Mouse (Mus musculus) A20 (cell line): Measurements from ENCODE around the gene Dnm1.
A peak's percentile ranks its signal among the peaks of the same experiment; 100 is the strongest.

Source experiments
- DNase-seq: peaks from one replicate; pipeline ENCODE4 v3.0.0-alpha.2; 2011; ENCODE audit warnings: low read depth, low spot score

The Dnm1 gene

DNA sequence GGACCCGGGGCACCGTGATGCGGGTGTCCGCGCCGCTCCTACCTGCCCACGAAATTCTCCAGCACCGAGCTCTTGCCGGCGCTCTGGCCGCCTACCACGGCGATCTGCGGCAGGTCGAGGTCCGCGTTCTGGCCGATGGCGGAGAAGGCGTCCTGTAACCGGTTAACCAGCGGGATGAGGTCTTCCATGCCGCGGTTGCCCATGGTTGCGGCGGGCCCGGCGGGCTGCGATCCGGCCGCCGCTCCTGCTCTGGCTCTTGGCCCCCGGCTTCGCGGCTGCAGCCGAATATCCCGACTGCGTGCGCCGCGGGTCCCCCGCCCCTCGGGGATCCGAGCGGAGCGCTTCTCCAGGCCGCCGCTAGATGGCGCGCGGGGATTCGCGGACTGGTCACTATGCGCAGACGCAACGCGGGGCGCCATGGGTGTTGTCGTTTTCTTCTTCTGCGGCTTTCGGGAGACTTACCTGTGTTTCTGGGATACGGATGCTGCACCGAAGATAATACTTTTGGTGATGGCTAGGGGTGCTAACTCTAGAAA, at the start of gene Dnm1:
TSS of gene Dnm1 (minus strand) at position 332 of the 536 bp plus-strand sequence.
- DNase-seq: peak; percentile 83

DNA sequence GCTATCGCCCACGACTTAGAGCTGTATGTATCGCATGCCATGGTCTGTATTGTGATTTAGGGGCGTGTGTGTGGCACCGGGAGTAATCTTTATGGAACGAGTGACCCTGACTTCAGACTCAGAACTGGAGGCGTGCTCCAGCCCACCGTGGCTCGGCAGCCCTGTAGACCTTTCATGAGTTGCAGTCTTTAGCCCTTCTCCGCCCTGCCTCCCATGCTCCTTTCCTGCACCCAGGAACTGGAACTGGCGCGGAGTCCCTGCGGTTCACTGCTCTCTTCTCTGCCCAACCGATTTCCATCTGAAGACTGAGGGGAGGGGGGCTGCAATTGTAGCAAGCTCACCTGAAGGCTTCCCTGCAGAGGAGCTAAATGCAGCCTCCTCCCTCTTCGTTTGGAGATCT, 43.6 kb upstream of the Dnm1 start:
- DNase-seq: no peak

DNA sequence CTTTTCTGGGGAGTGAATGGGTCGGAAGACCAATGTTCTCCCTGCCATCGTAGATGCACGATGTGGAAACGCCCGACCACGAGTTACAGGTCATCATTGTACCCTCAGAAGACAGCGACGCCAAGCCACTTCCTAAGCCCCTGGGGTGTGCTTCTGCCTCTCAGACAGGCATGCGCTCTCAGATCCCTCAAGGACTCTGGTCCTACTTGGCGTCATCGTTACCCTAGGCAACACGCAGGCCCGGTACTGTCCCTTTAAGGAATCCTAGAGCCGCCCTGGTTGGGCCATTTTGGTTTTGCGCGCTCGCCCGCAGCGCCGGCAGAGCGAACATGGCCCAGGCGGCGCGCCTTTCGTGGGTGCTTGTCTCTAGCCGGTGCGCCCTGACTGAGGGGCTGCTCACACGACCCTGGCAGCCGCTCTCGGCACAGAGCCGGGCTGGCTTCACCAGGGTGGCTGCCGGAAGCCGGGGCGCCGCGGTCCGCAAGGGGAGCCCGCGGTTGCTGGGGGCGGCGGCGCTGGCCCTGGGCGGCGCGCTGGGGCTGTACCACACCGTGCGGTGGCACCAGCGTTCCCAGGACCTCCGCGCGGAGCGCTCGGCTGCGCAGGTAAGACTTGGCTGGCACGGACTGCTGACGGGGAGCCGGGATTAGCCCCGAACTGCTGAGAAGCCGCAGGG, 42.9 kb upstream of the Dnm1 start:
- DNase-seq: peak; percentile 95

GRCm38 (mm10) chr2:32395484-32395945, 42.4 kb upstream of the Dnm1 start, which contains the start of gene Ptges2:
TSS of gene Ptges2 (plus strand) at chr2:32395896.
- DNase-seq: peak; percentile 95

DNA sequence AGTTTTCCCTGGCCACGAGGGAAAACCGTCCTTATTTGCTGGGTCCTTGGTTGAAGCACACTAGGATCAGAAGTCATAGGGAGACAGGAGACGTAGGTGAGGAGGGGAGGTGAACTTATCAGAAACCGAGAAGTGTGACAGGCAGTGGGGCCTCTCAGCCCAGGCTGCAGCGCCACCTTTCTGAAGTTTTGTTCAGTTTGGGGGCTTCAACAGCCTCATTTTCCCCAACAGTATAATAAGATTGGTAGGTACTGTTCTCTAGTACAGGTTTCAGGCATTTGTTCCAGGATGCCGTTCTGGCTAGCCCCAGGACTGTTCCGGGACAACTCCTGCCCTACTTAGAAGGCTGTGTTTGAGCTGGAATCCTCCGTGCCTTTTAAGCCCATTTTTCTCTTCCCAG, 41.8 kb upstream of the Dnm1 start:
- DNase-seq: peak; percentile 86

DNA sequence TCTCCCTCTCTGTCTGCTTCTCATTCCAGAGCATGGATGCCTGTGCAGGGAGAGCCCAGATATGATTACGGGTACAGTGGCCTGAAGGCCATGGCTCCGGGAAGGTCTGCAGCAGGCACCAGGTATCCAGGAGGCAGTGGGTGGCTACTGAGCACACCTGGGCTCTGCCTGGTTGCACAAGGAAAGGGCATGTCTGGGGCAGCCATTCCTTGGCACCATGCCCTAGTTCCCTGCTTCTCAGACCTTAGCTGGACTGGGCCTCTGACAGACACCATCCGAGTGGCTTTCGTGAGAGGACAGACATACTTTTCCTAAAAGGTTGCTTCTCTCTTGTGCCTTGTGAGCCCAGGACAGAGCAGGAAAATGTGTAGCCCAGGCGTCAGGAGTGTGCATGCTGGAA, 38.9 kb upstream of the Dnm1 start:
- no peak for DNase-seq

GRCm38 (mm10) chr2:32390871-32391270, 37.7 kb upstream of the Dnm1 start:
- no peak for DNase-seq

DNA sequence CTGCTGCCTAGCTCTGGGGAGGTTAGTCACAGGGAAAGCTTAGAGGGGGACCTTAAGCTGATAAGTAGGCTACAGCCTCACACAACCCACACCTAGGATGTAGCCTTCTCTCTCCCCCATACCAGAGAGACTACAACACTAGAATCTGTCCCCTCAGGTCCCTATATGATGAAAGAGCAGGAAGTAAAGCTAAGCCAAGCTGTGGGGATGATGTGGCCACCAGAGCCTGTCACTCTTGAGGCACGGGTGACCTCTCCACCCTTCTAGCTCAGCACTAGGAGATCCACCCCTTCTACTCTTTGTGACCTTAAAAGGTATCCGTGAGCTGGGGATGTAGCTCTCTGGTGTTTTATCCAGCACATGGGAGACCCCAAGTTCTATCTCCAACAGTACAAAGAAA, 36.0 kb upstream of the Dnm1 start:
- DNase-seq: no peak

DNA sequence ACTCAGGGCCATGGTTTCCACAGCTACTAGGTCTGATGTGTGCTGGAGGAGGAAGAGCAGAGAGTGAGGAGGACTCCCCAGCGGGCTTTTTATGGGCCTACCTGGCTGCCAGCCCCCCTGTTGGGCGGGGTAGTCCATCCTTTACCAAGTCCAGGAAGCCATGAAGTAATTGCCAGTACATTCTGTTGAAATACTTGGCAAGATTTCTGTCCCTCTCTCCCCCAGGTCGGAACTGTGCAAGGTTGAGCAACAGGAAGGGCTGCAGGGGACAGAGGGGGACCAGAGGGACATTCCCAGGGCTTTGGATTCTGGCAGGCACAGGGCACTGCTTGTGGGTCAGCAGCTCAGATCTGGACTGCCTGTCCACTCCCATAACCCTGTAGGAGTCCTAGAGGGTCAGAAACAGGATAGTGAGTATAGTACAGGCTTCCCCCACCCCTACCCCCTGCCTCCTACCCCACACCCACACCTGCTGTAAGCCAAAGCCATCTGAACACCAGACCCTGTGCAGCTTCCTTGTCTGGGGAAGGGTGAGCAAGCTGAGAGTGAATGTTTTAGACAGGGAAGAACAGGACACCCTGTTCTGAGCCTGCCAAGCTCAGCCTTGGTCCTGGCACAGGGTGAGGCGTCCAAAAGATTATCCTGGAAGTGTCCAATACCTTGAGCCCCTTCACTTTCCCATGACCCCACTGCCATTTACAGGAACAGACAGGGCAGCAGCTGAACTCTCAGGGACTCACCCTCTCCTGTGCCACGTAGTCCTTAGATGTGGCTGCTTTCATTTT, 34.8 kb upstream of the Dnm1 start, which contains the start of gene Lcn2:
TSS of gene Lcn2 (minus strand) at position 547 of the 785 bp plus-strand sequence.
- no peak for DNase-seq

DNA sequence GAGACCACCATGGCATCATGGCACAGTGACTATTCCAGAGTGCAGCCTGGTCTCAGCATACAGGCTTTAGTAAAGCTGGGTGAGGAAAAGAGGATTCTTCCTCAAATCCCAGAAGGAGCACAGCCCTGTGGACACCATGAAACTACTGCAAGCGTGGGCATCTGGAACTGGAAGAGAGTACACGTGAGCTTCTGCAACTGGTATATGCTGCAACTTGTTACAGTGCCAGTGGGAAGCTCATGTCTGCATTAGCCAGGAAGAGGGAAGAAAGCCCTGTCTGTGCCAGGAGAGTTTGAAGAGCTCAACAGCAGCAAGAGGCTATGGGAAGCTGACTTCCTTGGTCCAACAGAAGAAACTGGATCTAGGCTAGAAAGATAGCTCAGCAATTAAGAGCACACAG, 29.6 kb upstream of the Dnm1 start:
- no peak for DNase-seq

GRCm38 (mm10) chr2:32381775-32382223, 28.7 kb upstream of the Dnm1 start, which contains the start of gene 1110008P14Rik:
TSS of gene 1110008P14Rik (minus strand) at chr2:32381938.
- DNase-seq: peak; percentile 96

DNA sequence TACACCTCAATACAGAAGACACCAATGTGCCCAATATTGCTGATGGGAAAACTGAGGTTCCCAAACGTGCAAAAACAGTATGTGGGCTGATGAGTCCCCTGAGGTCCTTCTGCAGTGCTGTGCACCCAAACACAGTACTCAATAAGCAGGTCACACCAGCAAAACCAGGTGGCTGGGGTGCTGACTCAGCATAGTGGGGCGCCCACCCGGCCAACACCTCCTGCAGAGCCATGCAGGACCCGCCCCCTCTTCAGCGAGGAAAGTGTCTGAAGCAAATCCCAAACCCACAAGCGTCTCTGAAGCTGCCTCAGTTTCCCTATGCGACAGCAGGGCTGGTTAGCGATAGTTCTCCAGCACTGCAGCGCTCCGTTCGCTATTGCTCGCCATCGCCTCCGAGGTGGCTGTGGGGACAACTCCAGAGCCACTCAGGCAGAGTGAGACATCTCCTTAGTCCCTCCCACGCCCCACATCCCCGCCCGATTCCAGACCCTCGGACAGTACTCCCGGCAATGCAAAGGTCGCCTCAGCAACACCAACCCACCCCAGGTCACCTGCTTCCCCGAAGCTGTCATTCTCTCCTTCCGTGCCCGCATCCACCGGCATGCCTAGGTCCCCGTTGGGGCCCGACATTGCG, 28.1 kb upstream of the Dnm1 start:
- peak; percentile 49 for DNase-seq

- peak; percentile 5 for DNase-seq
These were observed 26.9 kb upstream of the Dnm1 start for GRCm38 (mm10) chr2:32380001-32380500.

DNA sequence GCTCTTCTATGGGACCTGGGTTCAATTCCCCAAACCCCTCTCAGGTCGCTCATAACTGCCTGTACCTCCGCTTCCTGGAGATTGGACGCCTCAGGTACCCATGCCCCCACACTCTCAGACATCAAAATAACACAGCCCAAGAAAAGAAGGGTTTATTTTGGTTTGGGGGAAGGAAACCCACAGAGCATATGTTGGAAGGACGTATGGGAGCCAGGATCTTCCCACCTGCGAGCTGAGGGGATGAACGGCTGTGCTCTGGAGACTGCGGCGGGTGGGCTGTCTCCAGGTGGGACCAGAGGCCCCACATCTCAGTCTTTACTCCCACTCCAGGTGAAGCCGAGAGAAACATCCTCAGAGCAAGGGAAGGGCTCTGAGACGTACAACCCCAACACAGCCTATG, 23.8 kb upstream of the Dnm1 start:
- DNase-seq: no peak

DNA sequence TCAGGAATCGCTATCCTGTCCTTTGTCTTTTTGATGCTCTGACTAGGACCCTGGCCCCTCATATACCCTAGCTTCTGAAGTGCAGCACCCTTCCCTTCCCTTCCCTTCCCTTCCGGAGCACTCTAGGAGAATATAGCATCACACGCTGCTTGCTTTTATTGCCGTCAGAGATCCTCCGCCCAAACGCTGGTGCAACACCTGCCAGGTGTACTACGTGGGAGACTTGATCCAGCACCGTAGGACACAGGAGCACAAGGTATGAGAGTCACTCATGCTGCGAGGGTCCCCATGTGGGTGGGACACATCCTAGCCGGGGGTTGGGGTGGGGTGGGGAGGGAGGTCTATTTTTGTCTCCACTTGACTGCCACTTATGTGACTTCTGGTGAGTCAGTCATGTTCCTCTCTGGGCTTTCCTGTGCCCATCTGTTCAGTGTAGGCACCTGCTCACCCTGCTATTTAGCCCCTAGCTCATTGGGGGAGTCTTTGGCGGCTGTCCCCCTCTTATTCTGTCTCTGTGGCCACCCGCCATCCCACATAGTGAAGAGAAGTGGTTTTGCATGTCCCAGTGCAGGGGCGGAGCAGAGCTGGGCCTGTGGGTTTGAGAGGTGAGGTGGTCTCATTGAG, 22.3 kb upstream of the Dnm1 start:
- no peak for DNase-seq

GRCm38 (mm10) chr2:32374191-32374590, 21.1 kb upstream of the Dnm1 start:
- DNase-seq: no peak

DNA sequence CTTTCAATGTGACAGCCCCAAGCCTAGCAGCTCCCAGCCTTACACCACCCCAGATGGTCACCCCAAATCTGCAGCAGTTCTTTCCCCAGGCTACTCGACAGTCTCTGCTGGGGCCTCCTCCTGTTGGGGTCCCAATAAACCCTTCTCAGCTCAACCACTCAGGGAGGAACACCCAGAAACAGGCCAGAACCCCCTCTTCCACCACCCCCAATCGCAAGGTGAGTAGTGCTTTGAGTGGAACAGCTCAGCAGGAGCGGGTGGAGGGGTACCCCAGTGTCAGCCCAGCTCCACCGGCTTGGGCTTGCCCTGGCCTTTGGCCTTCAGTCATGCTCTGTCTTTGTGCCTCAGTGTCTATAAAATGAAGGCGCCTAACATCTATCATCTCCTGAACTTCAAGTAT, 14.2 kb upstream of the Dnm1 start:
- DNase-seq: no peak

DNA sequence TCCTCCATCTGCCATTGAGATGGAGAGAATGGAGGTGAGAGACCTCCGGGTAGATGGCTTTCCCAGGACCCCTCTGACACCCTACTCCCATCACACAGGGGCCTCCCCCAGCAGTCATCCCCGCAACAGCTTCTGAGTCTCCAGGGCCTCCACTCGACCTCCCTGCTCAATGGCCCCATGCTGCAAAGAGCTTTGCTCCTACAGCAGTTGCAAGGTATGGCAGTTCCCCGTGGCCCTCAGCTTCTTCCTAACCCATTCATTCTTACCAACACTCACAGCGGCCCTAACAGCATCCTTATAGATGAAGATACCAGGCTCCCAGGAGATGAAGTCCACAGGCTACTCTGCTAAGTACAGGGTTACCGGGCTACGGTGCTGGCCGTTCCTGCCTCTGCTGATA, 11.0 kb upstream of the Dnm1 start:
- no peak for DNase-seq

DNA sequence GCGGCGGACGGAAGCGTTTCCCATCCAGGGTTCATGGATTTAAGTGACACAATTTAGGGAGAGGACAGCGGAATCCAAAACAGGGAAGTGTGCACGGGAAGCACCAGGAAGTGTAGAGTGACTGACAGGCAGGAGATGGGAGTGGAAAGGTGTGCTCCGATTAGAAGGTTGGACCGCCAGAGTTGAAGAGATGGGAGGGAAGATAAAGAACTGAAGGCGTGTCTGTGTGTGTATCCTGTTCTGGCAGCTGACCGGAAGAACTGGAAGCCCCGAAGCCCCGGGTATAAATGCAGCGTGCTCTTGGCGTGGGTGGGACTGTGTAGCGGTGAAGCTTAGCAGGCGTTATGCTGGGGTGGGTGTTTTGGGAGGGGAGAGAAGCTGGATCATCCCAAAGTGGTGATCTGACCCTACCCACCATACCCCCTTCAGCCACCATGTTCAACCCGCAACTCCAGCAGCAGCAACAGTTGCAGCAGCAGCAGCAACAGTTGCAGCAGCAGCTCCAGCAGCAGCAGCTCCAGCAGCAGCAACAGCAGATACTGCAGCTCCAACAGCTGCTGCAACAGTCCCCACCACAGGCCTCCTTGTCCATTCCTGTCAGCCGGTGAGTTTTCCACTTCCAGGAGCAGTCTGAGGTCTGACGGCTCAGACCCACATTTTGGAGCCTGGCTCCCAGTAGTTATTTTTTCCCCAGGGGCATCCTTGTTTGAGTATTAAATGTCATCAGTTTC, 10.4 kb upstream of the Dnm1 start:
- DNase-seq: peak; percentile 47

DNA sequence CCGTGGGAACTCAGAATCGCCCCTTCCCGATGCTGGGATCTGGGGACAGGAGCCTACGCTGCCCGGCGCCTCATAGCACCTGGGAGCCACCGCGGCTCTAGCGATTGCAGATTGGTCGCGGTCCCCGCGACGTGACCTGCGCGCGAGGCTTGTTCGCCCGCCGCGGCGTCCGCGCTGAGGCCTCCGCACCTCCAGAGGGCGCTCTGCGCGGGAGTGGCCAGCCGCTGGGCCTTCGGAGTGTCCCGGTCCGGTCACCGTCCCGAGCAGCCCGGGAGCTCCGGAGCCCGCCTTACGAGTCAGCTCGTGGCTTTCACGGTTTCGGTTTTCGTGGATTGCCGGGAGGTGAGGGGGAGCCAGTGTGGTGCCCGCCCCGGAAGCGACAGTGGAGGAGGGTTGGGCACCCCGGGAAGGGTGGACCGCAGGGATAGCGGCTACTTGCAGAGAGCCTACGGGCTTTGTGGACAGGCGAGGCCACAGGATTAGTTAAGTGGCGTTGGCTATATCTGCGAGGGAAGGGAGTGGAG, 9.7 kb upstream of the Dnm1 start:
- peak; percentile 92 for DNase-seq
